Mouse (Mus musculus) ES-E14 (cell line): ENCODE data around the gene Cfap70.

Experiments
- HCFC1 ChIP-seq: IDR thresholded peaks from 2 replicates; pipeline ENCODE4 v1.6.1; 2012; ENCODE audit warnings: low read length, inconsistent platforms, borderline replicate concordance; ENCODE audit not compliant: insufficient read depth
- ZC3H11A ChIP-seq: IDR thresholded peaks from 2 replicates; pipeline ENCODE4 v1.6.1; 2012; ENCODE audit warnings: low read depth, mild to moderate bottlenecking, inconsistent platforms, low read length, borderline replicate concordance

- TF ChIP-seq ZC3H11A = no peak
- no peak for TF ChIP-seq HCFC1
Measured at GRCm38 (mm10) chr14:20436976-20437375, 15.1 kb downstream of the Cfap70 start.
